Mouse (Mus musculus) heart, embryonic 11.5 days (tissue): ENCODE data around the gene Pde6d. TPM values are rescaled to one million over a fixed set of nuclear protein-coding genes. Genes with fewer than 3 reads are reported as not detected.

Source experiments
- ATAC-seq: fragments of 200-750 bp; cut with Nextera tagmentation; replicated peaks from 2 replicates; pipeline ENCODE4 v1.8.0; 2017; ENCODE audit warnings: moderate library complexity; ENCODE audit not compliant: insufficient number of reproducible peaks, low FRiP score, low TSS enrichment
- H3K27ac ChIP-seq: fragments of 300-500 bp; sonication (generic); 2 replicates; pipeline ENCODE4 v1.5.1; 2014; ENCODE audit warnings: mild to moderate bottlenecking, low read depth, low read length
- H3K27me3 ChIP-seq: fragments of 300-500 bp; sonication (generic); 2 replicates; pipeline ENCODE4 v1.6.1; 2014; ENCODE audit warnings: mild to moderate bottlenecking, low read length, mixed read lengths; ENCODE audit not compliant: control insufficient read depth, insufficient read depth
- H3K36me3 ChIP-seq: fragments of 300-500 bp; sonication (generic); 2 replicates; pipeline ENCODE4 v1.6.1; 2014; ENCODE audit warnings: mild to moderate bottlenecking, low read length, moderate library complexity, mixed read lengths; ENCODE audit not compliant: control insufficient read depth, insufficient read depth
- H3K4me1 ChIP-seq: fragments of 300-500 bp; sonication (generic); 2 replicates; pipeline ENCODE4 v1.6.1; 2014; ENCODE audit warnings: low read length; ENCODE audit not compliant: control insufficient read depth, insufficient read depth
- H3K4me2 ChIP-seq: fragments of 300-500 bp; sonication (generic); 2 replicates; pipeline ENCODE4 v1.6.1; 2014; ENCODE audit warnings: mild to moderate bottlenecking, moderate library complexity
- H3K4me3 ChIP-seq: fragments of 300-500 bp; sonication (generic); 2 replicates; pipeline ENCODE4 v1.5.1; 2014; ENCODE audit warnings: low read depth, low read length
- H3K9ac ChIP-seq: fragments of 300-500 bp; sonication (generic); 2 replicates; pipeline ENCODE4 v1.6.1; 2014; ENCODE audit warnings: mild to moderate bottlenecking, low read depth, low read length, moderate library complexity
- H3K9me3 ChIP-seq: fragments of 300-500 bp; sonication (generic); replicated peaks from 2 replicates; pipeline ENCODE4 v1.6.1; 2016; ENCODE audit warnings: low read length; ENCODE audit not compliant: control insufficient read depth
- WGBS: fragments of 180-500 bp; shearing (Covaris S2); extraction: QIAGEN DNeasy Blood & Tissue Kit; methylation state at CpG from one replicate; pipeline ENCODE4 v1.1.7; 2014; ENCODE audit not compliant: insufficient replicate concordance; 5-methylcytosine and 5-hydroxymethylcytosine counted together
- polyA plus RNA-seq: library from polyadenylated mRNA; unstranded; fragments of >200 nt; fragmentation: Nextera tagmentation; extraction: Ambion mirVana; gene quantifications from 2 replicates; pipeline ENCODE4 v1.2.1, GENCODE M21; 2014

Gene Pde6d
- polyA plus RNA-seq, 1 experiment from 2014 or later, result 71.4 TPM

DNA sequence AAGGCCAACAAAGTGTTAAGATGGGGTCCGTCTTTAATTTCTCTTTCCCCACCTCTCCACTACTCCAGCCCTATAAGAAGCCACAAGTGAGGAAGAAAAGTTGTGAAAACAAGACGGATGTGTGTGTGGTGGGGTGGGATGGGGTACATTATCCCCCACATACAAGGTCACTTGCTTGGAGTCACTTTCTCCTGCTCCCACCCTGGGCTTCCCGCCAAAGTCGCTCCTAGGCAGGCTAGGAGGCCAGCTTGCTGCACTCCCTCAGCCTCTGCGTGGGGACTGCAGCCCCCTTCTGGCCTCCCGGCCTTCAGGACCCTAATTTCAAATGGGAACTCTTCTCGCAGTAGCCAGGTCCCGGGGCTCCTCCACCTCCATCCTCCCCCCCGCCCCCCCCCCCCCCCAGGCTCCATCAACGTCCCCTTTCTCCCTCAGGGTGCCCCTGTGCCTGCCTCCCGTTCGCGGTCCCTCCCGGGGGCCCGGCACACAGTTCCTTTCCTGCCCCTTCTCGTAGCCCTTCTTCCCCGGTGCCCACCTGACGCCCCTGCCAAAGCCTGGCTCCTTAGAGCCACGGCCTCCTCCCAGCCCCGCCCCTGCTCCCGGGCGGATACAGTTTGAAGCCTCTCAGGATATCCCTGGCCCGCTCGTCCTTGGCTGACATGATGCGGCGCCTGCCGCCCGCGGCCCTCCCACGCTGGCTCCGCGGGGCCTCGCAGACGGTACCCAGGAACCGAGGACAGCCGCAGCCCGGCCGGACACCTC lies 558 bp downstream of the Pde6d start:
- Histone ChIP-seq H3K9me3 (no peaks in the 10 kb centered on the region), H3K27ac (peak overlapping the region; percentile 22; the same call in 1 of the 2 replicates), H3K4me3 (peak overlapping the region; percentile 69), H3K4me1 (peaks cover 5% of the 10 kb centered on the region; the same call in 1 of the 2 replicates), H3K36me3 (no peaks in the 10 kb centered on the region), H3K27me3 (no peaks in the 10 kb centered on the region), H3K4me2 (peak overlapping the region; percentile 78), H3K9ac (peak overlapping the region; percentile 77)
- 2% methylated on average over 34 of the region's 38 CpGs for WGBS
- ATAC-seq, result peak; percentile 76

DNA sequence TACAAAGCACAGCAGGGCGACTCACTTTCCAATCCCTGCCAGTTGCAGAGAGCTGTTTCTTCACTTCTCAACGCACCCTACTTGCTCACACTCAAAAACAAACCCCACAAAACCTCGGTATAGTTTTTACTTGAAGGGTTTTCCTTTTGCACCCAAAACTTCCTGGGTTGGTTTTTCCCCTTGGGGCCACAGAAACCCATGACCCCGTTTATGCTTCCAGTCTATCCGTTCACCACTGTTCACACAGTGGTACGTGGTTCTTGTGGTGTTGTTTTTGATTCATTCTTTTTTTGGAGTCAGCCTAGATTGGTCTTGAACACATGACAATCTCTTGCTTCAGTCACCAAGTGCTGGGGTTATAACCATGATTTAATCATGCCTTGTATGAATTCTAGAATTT lies 2.0 kb downstream of the Pde6d start:
- H3K4me2 ChIP-seq, result no peak overlapping the region
- H3K36me3 ChIP-seq, result no peaks in the 10 kb centered on the region
- H3K4me1 ChIP-seq, result peaks cover 5% of the 10 kb centered on the region; the same call in 1 of the 2 replicates
- ATAC-seq, result no peak
- no peaks in the 10 kb centered on the region for H3K9me3 ChIP-seq
- no peak overlapping the region for H3K9ac ChIP-seq
- H3K27ac ChIP-seq, result no peak overlapping the region
- no peak overlapping the region for H3K4me3 ChIP-seq
- H3K27me3 ChIP-seq, result no peaks in the 10 kb centered on the region
- 70% methylated on average over 6 of the region's 6 CpGs for WGBS

DNA sequence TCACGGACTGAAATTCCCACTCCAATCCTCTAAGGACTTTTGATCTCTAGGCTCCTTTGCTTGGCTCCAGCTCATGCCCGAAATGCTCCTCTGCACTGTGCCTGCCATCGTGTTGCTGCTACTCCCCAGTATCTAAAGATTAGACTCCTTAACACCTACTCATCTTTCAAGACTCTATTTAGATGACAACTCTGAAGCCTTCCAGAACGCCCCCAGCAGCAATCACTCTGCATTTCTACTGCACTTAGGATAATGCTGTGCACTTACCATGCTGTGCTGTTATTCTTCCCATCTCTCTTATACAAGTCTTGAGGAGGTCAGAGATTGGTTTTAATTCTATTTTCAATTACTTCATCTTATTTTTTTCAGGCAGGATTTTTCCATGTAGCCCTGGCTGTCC lies 10.5 kb downstream of the Pde6d start:
- Histone ChIP-seq H3K36me3 (no peaks in the 10 kb centered on the region), H3K9ac (no peak overlapping the region), H3K4me3 (no peak overlapping the region), H3K9me3 (no peaks in the 10 kb centered on the region), H3K27ac (no peak overlapping the region), H3K4me2 (no peak overlapping the region), H3K27me3 (no peaks in the 10 kb centered on the region), H3K4me1 (peaks cover 4% of the 10 kb centered on the region; the same call in 1 of the 2 replicates)
- WGBS, result 43% methylated on average over 4 of the region's 4 CpGs
- no peak for ATAC-seq

DNA sequence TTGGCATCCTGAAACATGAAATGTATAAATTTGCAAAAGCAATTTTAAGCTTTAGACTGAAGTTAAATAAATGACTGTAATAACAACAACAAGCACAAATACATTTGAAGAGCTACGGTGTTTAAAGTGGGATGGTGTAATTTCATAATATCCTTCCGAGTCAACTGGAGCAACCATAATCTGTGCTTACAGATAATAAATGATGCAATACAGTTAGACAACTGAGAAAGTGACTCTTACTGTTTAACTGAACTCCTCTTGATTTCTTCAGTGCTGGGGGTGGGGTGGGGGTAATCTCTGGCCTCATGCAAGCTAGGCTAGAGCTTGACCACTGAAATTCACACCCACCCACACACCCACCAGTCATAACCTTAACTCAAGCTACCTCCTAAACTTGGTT lies 11.0 kb downstream of the Pde6d start:
- Histone ChIP-seq H3K27ac (no peak overlapping the region), H3K4me1 (peaks cover 4% of the 10 kb centered on the region; the same call in 1 of the 2 replicates), H3K9me3 (no peaks in the 10 kb centered on the region), H3K27me3 (no peaks in the 10 kb centered on the region), H3K4me2 (no peak overlapping the region), H3K9ac (no peak overlapping the region), H3K4me3 (no peak overlapping the region), H3K36me3 (no peaks in the 10 kb centered on the region)
- WGBS, result 89% methylated on average over 2 of the region's 2 CpGs
- ATAC-seq, result no peak

DNA sequence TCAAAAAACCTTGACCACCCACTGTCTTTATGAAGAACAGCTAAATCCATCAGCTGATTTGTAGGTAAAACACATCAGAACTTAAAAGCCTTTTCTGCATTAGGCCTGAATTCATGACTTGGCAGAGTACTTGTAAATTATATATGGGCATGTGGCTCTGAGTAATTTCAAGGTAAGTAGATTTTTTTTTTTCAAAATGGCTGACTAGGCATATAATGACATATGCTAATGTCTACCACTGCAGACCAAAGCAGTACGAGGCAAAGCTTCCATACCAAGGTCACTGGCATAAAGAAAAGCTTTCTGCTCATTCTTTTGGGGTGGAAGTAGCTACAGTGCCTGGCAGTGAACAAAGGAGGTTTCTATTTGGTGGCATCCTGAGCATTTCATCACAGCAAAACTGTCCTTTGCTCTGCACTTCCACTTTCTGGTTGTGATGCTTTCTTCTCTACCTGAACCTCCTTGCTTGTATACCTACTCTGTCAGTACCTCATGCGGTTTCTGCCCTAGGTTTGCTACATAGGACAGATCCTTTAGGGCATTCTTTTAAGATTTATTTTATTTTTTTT lies 13.1 kb downstream of the Pde6d start:
- WGBS, result 88% methylated on average over 2 of the region's 2 CpGs
- Histone ChIP-seq H3K9ac (no peak overlapping the region), H3K4me2 (no peak overlapping the region), H3K27ac (no peak overlapping the region), H3K4me1 (peaks cover 4% of the 10 kb centered on the region; the same call in 1 of the 2 replicates), H3K9me3 (no peaks in the 10 kb centered on the region), H3K27me3 (no peaks in the 10 kb centered on the region), H3K36me3 (no peaks in the 10 kb centered on the region), H3K4me3 (no peak overlapping the region)
- no peak for ATAC-seq

DNA sequence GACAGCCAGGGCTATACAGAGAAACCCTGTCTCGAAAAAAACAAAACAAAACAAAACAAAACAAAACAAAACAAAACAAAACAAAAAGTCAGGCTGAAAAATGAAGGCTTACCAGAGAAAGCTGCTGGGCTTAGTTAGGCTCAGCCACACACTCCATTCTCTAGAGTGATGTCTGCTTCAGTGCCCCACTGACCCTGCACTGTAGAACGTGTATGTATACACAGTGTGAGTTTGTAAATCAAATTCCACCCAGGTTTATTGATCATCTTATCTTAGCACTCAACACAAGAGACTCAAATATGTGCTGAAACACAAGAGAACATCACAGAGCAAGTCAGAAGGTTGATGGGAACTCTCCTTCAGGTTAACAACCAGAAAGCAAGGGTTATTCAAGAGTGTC lies 14.0 kb downstream of the Pde6d start:
- Histone ChIP-seq H3K4me3 (no peak overlapping the region), H3K4me2 (no peak overlapping the region), H3K9me3 (no peaks in the 10 kb centered on the region), H3K36me3 (no peaks in the 10 kb centered on the region), H3K27me3 (no peaks in the 10 kb centered on the region), H3K4me1 (peaks cover 4% of the 10 kb centered on the region; the same call in 1 of the 2 replicates), H3K9ac (no peak overlapping the region), H3K27ac (no peak overlapping the region)
- no peak for ATAC-seq
- 76% methylated on average over 2 of the region's 2 CpGs for WGBS

DNA sequence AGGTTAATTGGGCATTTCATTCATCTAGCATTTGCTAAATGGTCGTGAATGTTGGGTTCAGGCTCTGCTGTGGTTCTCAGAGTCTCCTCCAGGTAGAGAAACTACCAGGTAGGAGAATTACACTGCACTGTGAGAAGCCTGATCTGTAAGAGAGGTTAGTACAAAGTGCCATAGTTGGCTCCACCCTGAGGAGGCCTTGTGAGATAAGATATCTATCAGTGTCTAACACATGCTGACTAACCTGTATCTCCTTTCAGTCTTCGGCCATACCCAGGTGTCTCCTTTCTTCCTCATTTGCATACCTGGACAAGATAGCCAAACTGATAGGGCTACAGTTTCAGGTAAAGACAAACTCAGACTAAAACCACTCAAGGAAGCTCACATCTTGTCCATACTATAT lies 19.8 kb downstream of the Pde6d start:
- Histone ChIP-seq H3K4me3 (no peak overlapping the region), H3K27ac (no peak overlapping the region), H3K9ac (no peak overlapping the region), H3K36me3 (no peaks in the 10 kb centered on the region), H3K9me3 (no peaks in the 10 kb centered on the region), H3K27me3 (no peaks in the 10 kb centered on the region), H3K4me2 (no peak overlapping the region), H3K4me1 (0 out of 2 replicates have a peak, but pooled peaks cover 3% of the 10 kb centered on the region)
- no peak for ATAC-seq
- WGBS, result 76% methylated on average over 2 of the region's 2 CpGs

DNA sequence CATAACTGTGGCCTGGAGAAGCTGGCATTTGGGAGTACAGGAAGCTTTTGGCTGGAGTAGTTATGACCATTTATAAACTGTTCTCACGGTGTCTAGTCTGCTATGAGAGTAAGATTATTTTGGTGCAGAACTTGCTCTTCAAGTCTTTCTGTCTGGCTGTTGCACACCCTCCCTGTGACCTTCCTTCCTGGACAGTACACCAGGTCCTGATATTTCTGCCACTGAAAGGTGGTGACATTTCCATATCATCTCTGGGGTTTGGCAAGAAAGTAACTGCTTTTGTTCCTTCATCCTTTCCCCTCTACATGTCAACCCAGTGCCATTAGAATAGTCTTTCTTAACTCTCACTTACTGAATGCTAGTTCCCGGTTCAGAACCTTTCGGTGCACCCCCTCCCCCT lies 23.2 kb downstream of the Pde6d start:
- ATAC-seq, result no peak
- Histone ChIP-seq H3K4me1 (0 out of 2 replicates have a peak, but pooled peaks cover 3% of the 10 kb centered on the region), H3K27ac (no peak overlapping the region), H3K36me3 (no peaks in the 10 kb centered on the region), H3K4me2 (no peak overlapping the region), H3K9me3 (no peaks in the 10 kb centered on the region), H3K27me3 (no peaks in the 10 kb centered on the region), H3K9ac (no peak overlapping the region), H3K4me3 (no peak overlapping the region)
- WGBS, result 76% methylated on average over 3 of the region's 3 CpGs
